Mouse (Mus musculus) neutrophil, adult 5-6 weeks (primary cell): ENCODE results near the gene Nectin1. TPM values are rescaled to one million over a fixed set of nuclear protein-coding genes. Genes with fewer than 3 reads are reported as not detected.

Experiments used
- ATAC-seq: fragments of 151-379, 151-347 bp; 2 replicates; pipeline ENCODE4 v1.8.0; 2017; ENCODE audit warnings: mild to moderate bottlenecking, moderate TSS enrichment; ENCODE audit not compliant: insufficient number of reproducible peaks, poor library complexity, low FRiP score, severe bottlenecking; ENCODE audit errors: extremely low read depth
- total RNA-seq: library from RNA; stranded (forward); fragments of 200-1000 nt; gene quantifications from 2 replicates; pipeline ENCODE4 v1.2.3, GENCODE M21; 2017

The Nectin1 gene
- total RNA-seq, 1 experiment from 2014 or later: 2.6 TPM

GRCm38 (mm10) chr9:43784841-43785240 is 41.1 kb downstream of the Nectin1 start:
- no peak for ATAC-seq

- no peak for ATAC-seq
Measured at GRCm38 (mm10) chr9:43787591-43787990, 43.8 kb downstream of the Nectin1 start.

GRCm38 (mm10) chr9:43792681-43793080 is 48.9 kb downstream of the Nectin1 start:
- ATAC-seq: no peak

DNA sequence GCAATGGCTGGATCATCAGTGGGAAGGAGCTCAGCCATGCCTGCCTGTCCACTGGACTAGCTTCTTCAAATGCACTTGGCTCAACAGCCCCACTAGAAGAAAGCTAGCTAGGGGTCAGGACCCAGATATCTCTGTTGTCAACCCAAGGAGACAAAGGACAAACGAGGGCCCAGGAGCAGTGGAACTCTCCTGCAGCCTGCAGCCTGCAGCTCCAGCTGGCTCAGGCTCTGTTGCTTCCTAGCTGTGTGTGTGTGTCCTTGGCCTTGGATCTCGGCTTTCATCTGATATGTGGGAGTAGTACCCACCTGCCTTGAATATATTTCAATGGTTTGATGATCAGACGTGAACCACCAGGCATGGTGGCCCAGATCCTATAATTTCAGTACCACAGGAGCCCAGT is 49.6 kb downstream of the Nectin1 start:
- no peak for ATAC-seq

GRCm38 (mm10) chr9:43796031-43796430 is 52.2 kb downstream of the Nectin1 start:
- no peak for ATAC-seq

GRCm38 (mm10) chr9:43796841-43797740 is 53.3 kb downstream of the Nectin1 start:
- ATAC-seq: no peak

GRCm38 (mm10) chr9:43797746-43798145 is 54.0 kb downstream of the Nectin1 start:
- ATAC-seq: no peak

GRCm38 (mm10) chr9:43800525-43800924 is 56.7 kb downstream of the Nectin1 start:
- ATAC-seq: no peak

DNA sequence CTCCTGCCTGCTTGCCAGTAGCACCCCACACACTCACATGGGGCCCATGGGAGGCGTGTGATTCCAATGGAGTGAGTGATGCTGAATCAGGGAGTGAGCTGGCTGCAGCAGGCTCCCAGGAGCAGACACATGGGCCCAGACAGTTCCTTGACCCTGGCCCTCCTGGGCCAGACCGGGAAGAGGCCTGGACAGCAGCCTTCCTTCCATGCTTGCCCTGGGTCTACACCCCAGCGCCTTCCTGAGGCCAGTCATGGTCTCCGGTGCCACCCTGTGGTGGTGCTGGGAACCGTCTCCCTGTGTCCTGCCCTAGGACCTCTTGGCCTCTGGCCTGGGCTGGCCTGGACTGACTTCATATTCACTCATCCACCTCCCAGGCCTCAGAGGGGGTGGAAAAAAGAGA is 58.1 kb downstream of the Nectin1 start:
- no peak for ATAC-seq

GRCm38 (mm10) chr9:43807565-43807964 is 63.8 kb downstream of the Nectin1 start:
- no peak for ATAC-seq

GRCm38 (mm10) chr9:43808099-43808498 is 64.3 kb downstream of the Nectin1 start:
- no peak for ATAC-seq

DNA sequence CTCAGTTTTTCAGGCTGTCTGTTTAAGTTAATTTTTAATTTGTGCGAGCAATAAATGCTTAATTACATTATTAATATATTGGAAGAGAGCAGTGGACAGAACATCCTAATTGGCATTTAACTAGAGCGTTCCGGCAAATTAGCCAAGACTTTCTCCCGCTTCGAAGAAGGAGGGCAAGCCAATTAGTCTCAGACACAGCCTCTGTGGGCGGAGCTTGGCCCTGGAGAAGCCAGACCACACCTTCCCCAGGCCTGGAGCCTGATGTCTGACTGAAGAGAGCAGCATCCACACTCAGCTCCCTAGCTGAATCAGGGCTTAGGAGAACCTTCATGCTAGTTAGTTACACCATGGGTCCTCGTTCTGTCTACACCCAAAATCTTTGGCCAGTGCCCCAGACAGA is 64.8 kb downstream of the Nectin1 start:
- ATAC-seq: no peak

DNA sequence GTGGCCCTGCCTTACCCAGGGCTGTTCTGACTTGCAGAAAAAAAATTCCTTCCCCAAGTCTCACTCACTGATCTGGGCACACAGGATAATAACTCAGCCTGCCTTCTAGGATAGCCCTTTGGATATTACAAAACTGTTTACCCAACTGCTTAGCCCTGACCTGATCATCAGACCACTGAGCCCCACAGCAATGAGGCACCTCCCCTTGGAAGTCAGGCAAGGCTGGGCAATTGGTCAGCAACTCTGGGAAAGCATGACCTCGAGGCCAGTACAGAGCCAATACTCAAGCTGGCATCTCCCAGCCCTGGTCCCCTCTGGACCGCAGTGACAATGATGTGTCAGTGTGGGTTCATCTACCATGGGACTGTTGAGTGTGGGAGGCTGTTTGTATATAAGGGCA is 69.4 kb downstream of the Nectin1 start:
- no peak for ATAC-seq

GRCm38 (mm10) chr9:43822206-43822605 is 78.4 kb downstream of the Nectin1 start:
- no peak for ATAC-seq

- no peak for ATAC-seq
Measured at GRCm38 (mm10) chr9:43825178-43825577, 81.4 kb downstream of the Nectin1 start.

GRCm38 (mm10) chr9:43826558-43827253 is 82.9 kb downstream of the Nectin1 start:
- ATAC-seq: no peak

DNA sequence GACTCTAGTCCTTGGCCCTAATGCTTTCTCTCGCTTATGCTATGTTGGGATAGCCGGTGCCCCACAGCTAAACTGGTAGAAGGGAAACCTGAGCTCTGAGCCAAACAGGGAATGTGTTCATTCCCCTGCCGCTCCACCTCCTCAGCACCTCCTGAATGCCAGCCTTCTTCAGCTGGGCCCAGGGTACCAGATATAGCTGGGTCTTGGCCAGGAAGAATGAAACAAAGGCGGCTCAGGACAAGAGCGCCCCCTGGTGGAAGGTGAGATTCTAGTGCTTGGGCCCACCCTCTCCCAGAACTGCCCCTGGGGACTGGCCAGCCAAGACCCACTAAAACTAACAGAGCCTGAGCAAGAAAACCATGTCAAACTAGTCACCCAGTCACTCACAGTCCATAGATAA is 83.8 kb downstream of the Nectin1 start:
- ATAC-seq: no peak

GRCm38 (mm10) chr9:43828960-43829359 is 85.2 kb downstream of the Nectin1 start:
- no peak for ATAC-seq

GRCm38 (mm10) chr9:43833232-43833631 is 89.4 kb downstream of the Nectin1 start:
- no peak for ATAC-seq

DNA sequence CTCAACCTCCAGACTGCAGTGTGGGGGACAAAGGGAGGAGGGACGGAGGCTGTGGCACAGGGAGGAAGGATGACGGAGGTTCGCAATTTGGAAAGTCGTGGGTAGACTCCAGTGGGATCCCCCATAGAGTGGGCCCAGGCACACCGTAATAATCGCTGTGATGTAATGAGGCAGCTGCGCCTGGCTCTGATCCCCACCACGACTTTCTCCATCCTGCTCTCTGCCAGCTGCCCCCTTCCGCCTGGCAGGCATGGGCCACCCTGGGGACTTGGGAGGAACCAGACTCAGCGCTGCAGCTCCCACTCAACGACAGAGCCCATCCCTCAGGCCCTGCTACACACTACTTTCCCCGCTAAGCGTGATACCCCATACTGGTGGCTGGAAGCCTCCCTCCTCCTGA is 90.5 kb downstream of the Nectin1 start:
- no peak for ATAC-seq
